Mouse (Mus musculus): Measurements from ENCODE around the gene D5Ertd579e.

The D5Ertd579e gene

GRCm38 (mm10) chr5:36618356-36618755, 77.5 kb downstream of the D5Ertd579e start:
- no peak for DNase-seq (ENCODE audit: low read depth in 2 of 2, low spot score in 2 of 2)

- DNase-seq (ENCODE audit: low read depth in 2 of 2, low spot score in 2 of 2): no peak
Measured at GRCm38 (mm10) chr5:36614124-36614523, 81.7 kb downstream of the D5Ertd579e start.

GRCm38 (mm10) chr5:36608939-36609499, 86.8 kb downstream of the D5Ertd579e start:
- DNase-seq (ENCODE audit: low read depth in 2 of 2, low spot score in 2 of 2): no peak

GRCm38 (mm10) chr5:36603031-36603430, 92.8 kb downstream of the D5Ertd579e start:
- DNase-seq (ENCODE audit: low read depth in 2 of 2, low spot score in 2 of 2): peak in 1 of 2 experiments; percentile 28

GRCm38 (mm10) chr5:36602028-36602427, 93.8 kb downstream of the D5Ertd579e start:
- DNase-seq (ENCODE audit: low read depth in 2 of 2, low spot score in 2 of 2): no peak

- no peak for DNase-seq (ENCODE audit: low read depth in 2 of 2, low spot score in 2 of 2)
Measured at GRCm38 (mm10) chr5:36601492-36601891, 94.3 kb downstream of the D5Ertd579e start.

GRCm38 (mm10) chr5:36598883-36599282, 96.9 kb downstream of the D5Ertd579e start:
- no peak for DNase-seq (ENCODE audit: low read depth in 2 of 2, low spot score in 2 of 2)

- DNase-seq (ENCODE audit: low read depth in 2 of 2, low spot score in 2 of 2): no peak
Measured at GRCm38 (mm10) chr5:36597653-36598052, 98.2 kb downstream of the D5Ertd579e start.

- DNase-seq (ENCODE audit: low read depth in 2 of 2, low spot score in 2 of 2): no peak
Measured at GRCm38 (mm10) chr5:36596225-36596624, 99.6 kb downstream of the D5Ertd579e start.

GRCm38 (mm10) chr5:36595115-36595514, 100.7 kb downstream of the D5Ertd579e start:
- DNase-seq (ENCODE audit: low read depth in 2 of 2, low spot score in 2 of 2): no peak

GRCm38 (mm10) chr5:36594344-36594743, 101.5 kb downstream of the D5Ertd579e start:
- DNase-seq (ENCODE audit: low read depth in 2 of 2, low spot score in 2 of 2): no peak

- DNase-seq (ENCODE audit: low read depth in 2 of 2, low spot score in 2 of 2): no peak
Measured at GRCm38 (mm10) chr5:36593176-36593575, 102.6 kb downstream of the D5Ertd579e start, which contains the start of gene Tbc1d14. Tbc1d14 (minus strand) TSS chr5:36593276.

- DNase-seq (ENCODE audit: low read depth in 2 of 2, low spot score in 2 of 2): no peak
Measured at GRCm38 (mm10) chr5:36590499-36590920, 105.3 kb downstream of the D5Ertd579e start.

- no peak for DNase-seq (ENCODE audit: low read depth in 2 of 2, low spot score in 2 of 2)
Measured at GRCm38 (mm10) chr5:36584299-36584698, 111.5 kb downstream of the D5Ertd579e start.

- peak; percentile 99 to 100 for DNase-seq (ENCODE audit: low read depth in 2 of 2, low spot score in 2 of 2)
Measured at GRCm38 (mm10) chr5:36581924-36582642, 113.7 kb downstream of the D5Ertd579e start.

- DNase-seq (ENCODE audit: low read depth in 2 of 2, low spot score in 2 of 2): no peak
Measured at GRCm38 (mm10) chr5:36581259-36581923, 114.4 kb downstream of the D5Ertd579e start.

GRCm38 (mm10) chr5:36579967-36580366, 115.9 kb downstream of the D5Ertd579e start:
- DNase-seq (ENCODE audit: low read depth in 2 of 2, low spot score in 2 of 2): no peak

GRCm38 (mm10) chr5:36578982-36579381, 116.8 kb downstream of the D5Ertd579e start:
- DNase-seq (ENCODE audit: low read depth in 2 of 2, low spot score in 2 of 2): no peak

- no peak for DNase-seq (ENCODE audit: low read depth in 2 of 2, low spot score in 2 of 2)
Measured at GRCm38 (mm10) chr5:36576457-36576856, 119.4 kb downstream of the D5Ertd579e start.

GRCm38 (mm10) chr5:36575745-36576144, 120.1 kb downstream of the D5Ertd579e start:
- DNase-seq (ENCODE audit: low read depth in 2 of 2, low spot score in 2 of 2): no peak

GRCm38 (mm10) chr5:36575227-36575626, 120.6 kb downstream of the D5Ertd579e start:
- DNase-seq (ENCODE audit: low read depth in 2 of 2, low spot score in 2 of 2): no peak

Data from CD8-positive naive resting alpha-beta T cell, adult 2 months (primary cell).